Mouse (Mus musculus) monocyte, adult 59 days (primary cell): ENCODE data around the gene Mrpl53. TPM values are rescaled to one million over a fixed set of nuclear protein-coding genes. Genes with fewer than 3 reads are reported as not detected.

Experiments used
- total RNA-seq, 2 experiments: library from RNA; stranded (reverse); gene quantifications; one replicate each; pipeline ENCODE4 v1.2.4; 2023

Gene Mrpl53
- total RNA-seq = 10 to 100 TPM; 23.5 to 23.7 TPM

GRCm38 (mm10) chr6:83108762-83109668 lies at the start of gene Mrpl53:
Gene Mrpl53 (plus strand): TSS chr6:83109040.

DNA sequence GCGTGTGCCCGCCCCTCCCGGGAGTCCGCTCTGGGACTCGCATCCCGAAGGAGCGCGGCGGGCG lies 38.8 kb upstream of the Mrpl53 start, which contains the start of gene Tlx2:
Gene Tlx2, minus strand, starts transcription at position 47 of the 64 bp plus-strand sequence.

GRCm38 (mm10) chr6:83077630-83078323 lies 31.1 kb upstream of the Mrpl53 start, which contains the start of gene Pcgf1:
Gene Pcgf1 (plus strand): TSS chr6:83077869.

DNA sequence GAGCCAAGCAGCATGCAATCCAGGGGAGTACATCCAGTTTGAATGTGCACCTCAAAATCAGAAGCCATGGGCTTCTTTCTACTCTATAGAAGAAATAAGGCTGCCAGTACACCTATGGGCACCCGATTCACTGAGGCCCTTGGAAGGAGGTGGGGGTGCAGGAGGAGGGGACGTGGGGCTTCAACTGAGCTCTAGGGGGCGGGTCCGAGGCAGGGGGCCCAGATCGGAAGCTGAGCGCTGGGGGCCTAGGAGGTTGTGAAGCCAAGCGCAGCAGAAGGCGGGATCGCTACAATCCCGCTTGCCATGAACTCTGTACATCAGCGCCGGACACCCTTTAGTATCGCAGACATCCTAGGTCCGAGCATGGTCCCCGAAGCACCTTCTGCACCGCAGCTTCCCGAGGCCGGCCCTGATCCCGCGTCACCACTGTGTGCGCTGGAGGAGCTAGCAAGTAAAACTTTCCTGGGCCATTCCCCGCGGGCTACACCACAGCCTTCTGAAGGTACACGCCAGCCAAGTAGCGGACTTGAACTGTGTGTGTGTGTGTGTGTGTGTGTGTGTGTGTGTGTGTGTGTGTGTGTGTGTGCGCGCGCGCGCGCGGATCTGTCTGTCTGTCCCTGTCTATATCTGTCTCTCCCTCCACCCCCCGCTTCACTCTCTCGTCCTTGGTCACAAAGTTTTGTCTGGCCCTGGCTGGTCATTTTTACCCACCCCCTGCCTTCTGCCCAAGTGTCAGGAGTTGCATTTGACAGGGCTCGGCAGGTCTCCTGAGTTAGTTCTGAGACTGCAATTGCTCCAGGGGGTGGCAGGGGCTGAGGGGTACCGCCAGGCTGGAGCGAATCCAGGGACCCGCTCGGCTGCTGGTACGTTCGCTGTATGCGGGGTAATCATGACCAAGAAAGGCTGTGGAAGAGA lies 22.5 kb upstream of the Mrpl53 start, which contains the start of gene Lbx2:
Gene Lbx2, plus strand, starts transcription at position 247 of the 915 bp plus-strand sequence.

DNA sequence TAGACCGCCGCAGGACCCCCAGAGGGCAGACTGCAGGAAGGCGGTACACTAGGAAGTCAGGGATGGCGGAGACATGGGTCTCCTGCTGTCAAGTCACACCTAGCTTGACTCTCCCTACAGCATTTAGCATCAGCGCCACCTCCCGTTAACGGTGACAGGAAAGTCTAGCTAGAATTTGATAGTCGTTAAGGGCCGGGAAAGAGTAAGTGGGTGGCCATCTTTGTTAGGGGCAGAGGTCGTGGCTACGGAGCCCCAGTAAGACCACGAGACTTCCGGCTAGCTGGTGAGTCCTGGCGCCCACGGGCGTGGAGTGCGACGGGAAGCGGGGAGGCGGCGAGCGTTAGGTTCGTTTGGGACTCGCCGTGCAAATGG lies 7.5 kb upstream of the Mrpl53 start, which contains the start of the genes Ccdc142 and Gm42688:
Gene Ccdc142, plus strand, starts transcription at position 286 of the 372 bp plus-strand sequence.
Gene Gm42688, plus strand, starts transcription at position 302 of the 372 bp plus-strand sequence.

GRCm38 (mm10) chr6:83115011-83115671 lies 6.3 kb downstream of the Mrpl53 start, which contains the start of gene Mogs:
Gene Mogs (plus strand): TSS chr6:83115496.

GRCm38 (mm10) chr6:83120930-83121862 lies 12.4 kb downstream of the Mrpl53 start, which contains the start of gene Wbp1:
Gene Wbp1 (minus strand): TSS chr6:83121559.

GRCm38 (mm10) chr6:83125331-83125730 lies 16.5 kb downstream of the Mrpl53 start, which contains the start of gene Ino80b:
Gene Ino80b (minus strand): TSS chr6:83125431.

GRCm38 (mm10) chr6:83134951-83135513 lies 26.2 kb downstream of the Mrpl53 start, which contains the start of gene Rtkn:
Gene Rtkn (plus strand): TSS chr6:83135463.

GRCm38 (mm10) chr6:83156259-83156684 lies 47.4 kb downstream of the Mrpl53 start, which contains the start of the genes Wdr54 and 1700003E16Rik:
Gene Wdr54 (minus strand): TSS chr6:83156397.
Gene 1700003E16Rik (plus strand): TSS chr6:83156404.

Other genes with a start within 250 kb of the Mrpl53 start
- under 1 TPM; 0.27 to 0.60 TPM for gene Sema4f, start 169.3 kb upstream of the Mrpl53 start, total RNA-seq
- 1 to 10 TPM; 1.8 to 2.7 TPM for gene M1ap, start 162.1 kb upstream of the Mrpl53 start, total RNA-seq
- gene Dok1, start 75.6 kb upstream of the Mrpl53 start, total RNA-seq = 10 to 100 TPM; 54.7 to 55.2 TPM
- gene Loxl3, start 74.9 kb upstream of the Mrpl53 start, total RNA-seq = 1 to 10 TPM; 2.1 to 2.2 TPM
- gene Aup1, start 54.5 kb upstream of the Mrpl53 start, total RNA-seq = 100 to 1,000 TPM; 353 to 380 TPM
- gene Htra2, start 53.8 kb upstream of the Mrpl53 start, total RNA-seq = 100 to 1,000 TPM in 1 of 2 experiments, 10 to 100 TPM in 1; 94.4 to 101 TPM
- gene Dqx1, start 51.2 kb upstream of the Mrpl53 start, total RNA-seq = 1 to 10 TPM; 6.2 to 6.5 TPM
- gene Tlx2, start 38.7 kb upstream of the Mrpl53 start, total RNA-seq = not detected
- 10 to 100 TPM; 22.7 to 26.8 TPM for gene Pcgf1, start 31.2 kb upstream of the Mrpl53 start, total RNA-seq
- gene Lbx2, start 22.7 kb upstream of the Mrpl53 start, total RNA-seq = not detected
- 1 to 10 TPM; 6.0 to 8.2 TPM for gene Ccdc142, start 7.4 kb upstream of the Mrpl53 start, total RNA-seq
- gene Gm42688, start 7.4 kb upstream of the Mrpl53 start, total RNA-seq = 1 to 10 TPM; 5.8 to 6.9 TPM
- gene Mogs, start 6.5 kb downstream of the Mrpl53 start, total RNA-seq = 10 to 100 TPM; 34.1 to 37.5 TPM
- gene Wbp1, start 12.5 kb downstream of the Mrpl53 start, total RNA-seq = 10 to 100 TPM; 23.8 to 26.6 TPM
- gene Ino80b, start 16.4 kb downstream of the Mrpl53 start, total RNA-seq = 10 to 100 TPM; 26.6 to 28.6 TPM
- under 1 TPM in 1 of 2 experiments, not detected in 1; 0.30 TPM for gene Rtkn, start 26.4 kb downstream of the Mrpl53 start, total RNA-seq
- gene Wdr54, start 47.4 kb downstream of the Mrpl53 start, total RNA-seq = under 1 TPM in 1 of 2 experiments, not detected in 1; 0.34 TPM
- not detected for gene 1700003E16Rik, start 47.4 kb downstream of the Mrpl53 start, total RNA-seq
- 100 to 1,000 TPM; 127 TPM for gene Dctn1, start 56.9 kb downstream of the Mrpl53 start, total RNA-seq
- gene Slc4a5, start 110.8 kb downstream of the Mrpl53 start, total RNA-seq = not detected
- 10 to 100 TPM; 21.3 to 21.8 TPM for gene Mthfd2, start 216.9 kb downstream of the Mrpl53 start, total RNA-seq
- gene Mob1a, start 217.0 kb downstream of the Mrpl53 start, total RNA-seq = 100 to 1,000 TPM; 204 to 207 TPM
- gene Bola3, start 240.1 kb downstream of the Mrpl53 start, total RNA-seq = 10 to 100 TPM; 11.2 to 11.4 TPM